Mouse (Mus musculus): Measurements from ENCODE around the gene Gapdh. TPM values are rescaled to one million over a fixed set of nuclear protein-coding genes. Genes with fewer than 3 reads are reported as not detected.
"Not testable (repeated sequence)": the region's sequence is repeated elsewhere in the genome, so short reads cannot be mapped to it uniquely, and the experiment has no call there.

Gene Gapdh
- total RNA-seq, 2 experiments from 2014 or later, result 2,098 to 2,176 TPM

DNA sequence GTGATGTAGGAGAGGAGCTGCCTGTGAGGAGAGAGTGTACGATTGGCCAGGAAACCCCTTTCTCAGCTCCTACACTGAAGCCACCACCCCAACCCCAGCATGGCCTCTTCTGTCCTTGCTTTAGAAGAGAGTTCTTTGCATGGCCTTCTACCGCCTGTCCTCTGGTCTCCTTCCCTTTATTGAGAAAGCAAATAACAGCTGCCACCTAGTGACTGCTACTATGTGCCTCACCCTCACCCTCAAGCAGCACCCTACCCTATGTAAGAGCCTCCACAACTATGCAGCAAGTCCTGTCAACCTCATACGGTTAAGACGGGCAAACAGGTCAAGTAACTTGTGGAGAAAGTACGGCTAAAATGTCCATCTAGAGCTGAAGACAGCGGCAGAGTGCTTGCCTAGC, 3.9 kb upstream of the Gapdh start:
- DNase-seq (ENCODE audit: low spot score in 2 of 2), result no peak

DNA sequence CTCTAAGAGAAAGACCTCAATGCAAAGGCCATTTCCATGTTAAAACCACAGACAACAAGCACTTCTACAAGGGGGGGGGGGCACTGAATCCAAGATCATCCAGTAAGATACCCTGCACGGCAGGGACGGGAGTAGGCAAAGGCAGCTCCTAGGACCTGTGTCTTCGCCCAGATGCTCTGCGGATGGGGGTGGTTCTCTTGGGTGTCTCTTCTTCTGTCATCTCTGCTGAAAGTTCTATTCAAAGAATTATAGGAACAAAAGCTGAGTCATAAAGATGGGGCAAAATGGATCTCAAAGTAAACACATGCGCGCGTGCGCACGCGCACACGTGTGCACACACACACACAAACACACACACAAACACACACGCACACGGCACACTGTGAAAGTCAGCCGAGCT, 1.8 kb upstream of the Gapdh start:
- DNase-seq (ENCODE audit: low spot score in 2 of 2), result no peak

DNA sequence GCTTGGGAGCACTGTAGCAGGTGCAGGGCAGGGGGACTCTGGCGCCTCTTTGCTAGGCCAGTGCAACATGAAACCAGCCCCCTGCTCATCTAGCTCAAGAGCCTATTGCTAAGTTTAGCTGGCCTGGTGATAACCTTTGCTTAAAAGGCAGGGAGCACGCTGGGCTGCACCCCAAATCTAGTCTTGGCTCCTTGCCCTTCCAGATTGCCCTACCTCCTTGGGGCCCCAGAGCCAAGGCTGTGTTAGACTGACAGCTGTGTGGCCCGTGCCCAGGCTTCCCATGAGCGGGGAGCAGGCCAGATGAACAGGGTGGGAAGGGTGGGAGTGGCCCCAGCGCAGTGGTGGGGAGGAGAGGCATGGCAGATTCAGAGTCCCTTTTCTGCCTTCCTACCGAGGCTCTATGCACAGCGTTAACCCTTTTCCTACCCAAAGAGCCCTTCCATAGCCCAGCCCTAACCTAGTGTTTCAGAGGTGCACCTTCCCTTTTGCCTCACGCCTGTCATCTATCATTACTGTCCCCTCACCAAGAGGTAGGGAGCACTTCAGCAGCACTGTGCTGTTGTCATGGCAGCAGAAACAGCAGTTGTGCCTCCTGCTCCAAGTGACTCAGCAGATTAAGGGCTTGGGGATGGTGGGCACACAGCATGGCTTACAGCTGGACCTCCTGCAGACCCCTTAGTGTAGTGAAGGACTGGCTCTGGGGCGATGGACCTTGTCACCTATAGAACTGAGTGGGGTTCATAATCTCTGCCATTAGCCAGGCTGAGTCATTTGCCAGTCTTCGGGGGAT, 789 bp upstream of the Gapdh start:
- DNase-seq (ENCODE audit: low spot score in 2 of 2), result no peak

DNA sequence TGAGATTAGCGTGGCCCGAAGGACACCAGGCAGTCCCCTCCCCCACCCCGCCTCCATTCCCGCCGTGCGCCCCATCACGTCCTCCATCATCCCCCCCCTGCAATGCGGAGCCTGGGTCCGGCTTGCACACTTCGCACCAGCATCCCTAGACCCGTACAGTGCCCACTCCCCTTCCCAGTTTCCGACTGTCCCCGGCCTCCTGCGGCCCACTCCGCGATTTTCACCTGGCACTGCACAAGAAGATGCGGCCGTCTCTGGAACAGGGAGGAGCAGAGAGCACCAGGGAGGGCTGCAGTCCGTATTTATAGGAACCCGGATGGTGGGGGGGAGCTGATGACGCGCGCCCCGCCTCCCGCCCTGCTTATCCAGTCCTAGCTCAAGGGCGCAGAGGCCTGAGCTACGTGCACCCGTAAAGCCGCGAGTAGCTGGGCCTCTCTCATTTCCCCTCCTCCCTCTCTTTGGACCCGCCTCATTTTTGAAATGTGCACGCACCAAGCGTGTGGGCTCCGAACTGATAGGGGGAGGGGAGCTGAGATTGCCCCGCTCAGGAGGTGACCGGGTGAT, 857 bp downstream of the Gapdh start:
- peak; percentile 97 to 98 for DNase-seq (ENCODE audit: low spot score in 2 of 2)

DNA sequence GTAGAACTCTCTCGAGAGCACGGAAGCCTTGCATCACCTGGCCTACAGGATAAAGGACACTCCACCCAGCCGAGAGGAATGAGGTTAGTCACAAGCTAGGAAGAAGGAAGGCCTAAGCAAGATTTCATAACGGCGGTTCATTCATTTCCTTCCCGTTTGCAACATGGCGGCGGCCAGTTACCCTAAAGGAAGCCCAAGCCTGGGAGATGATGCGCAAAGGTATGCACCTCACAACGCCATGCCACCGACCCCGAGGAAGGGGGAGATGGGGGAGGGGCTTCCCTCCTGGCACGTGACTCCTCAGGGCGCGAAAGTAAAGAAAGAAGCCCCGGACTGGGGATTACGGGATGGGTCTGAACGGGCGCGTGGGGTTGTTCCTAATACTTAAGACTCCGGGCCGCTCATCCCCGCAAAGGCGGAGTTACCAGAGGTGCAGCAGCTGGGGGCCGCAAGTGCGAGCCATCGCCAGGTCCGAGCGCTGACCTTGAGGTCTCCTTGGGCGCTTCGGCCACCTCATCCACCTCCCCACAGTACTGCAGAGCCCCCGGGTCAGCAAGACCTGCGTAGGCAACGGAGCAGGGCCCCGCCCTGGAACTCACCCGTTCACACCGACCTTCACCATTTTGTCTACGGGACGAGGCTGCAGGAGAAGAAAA, 1.5 kb downstream of the Gapdh start:
- DNase-seq (ENCODE audit: low spot score in 2 of 2), result peak; percentile 55 to 63

DNA sequence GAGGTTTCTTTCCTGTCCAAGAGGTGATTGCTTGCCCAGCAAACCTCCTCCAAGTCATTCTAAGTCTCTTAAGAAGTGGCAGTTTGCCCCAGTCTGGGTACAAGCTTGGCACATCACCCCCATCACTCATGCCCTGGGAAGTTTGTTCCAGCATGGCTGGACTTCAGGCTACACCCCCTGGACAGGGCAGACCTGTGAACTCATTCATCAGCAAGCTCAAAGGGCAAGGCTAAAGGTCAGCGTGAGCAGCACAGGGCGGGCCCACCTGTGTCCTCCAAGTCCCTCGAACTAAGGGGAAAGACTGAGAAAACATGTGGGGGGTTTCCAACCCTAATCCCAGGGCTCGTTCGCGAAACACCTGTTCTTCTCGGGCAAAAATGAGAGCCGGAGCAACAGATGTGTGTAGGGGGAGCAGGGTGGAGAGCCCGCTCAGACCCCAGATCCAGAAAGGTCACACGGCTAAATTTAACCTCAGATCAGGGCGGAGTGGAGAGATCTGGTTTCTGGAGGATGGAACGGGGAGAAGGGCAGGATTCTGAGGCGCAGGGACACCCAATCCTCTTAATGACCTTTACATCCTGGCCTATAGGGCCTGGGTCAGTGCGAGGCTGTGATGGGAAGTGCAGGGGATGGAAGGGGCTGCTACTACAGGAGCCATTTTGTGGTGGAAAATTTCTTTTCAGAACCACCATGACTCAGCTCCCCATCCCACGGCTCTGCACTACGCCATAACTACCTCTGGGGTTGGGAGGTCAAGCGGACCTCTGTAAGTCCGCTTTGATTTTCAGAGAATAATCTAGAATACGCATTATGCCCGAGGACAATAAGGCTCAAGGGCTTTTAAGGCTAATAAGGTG, 2.2 kb downstream of the Gapdh start:
- peak in 1 of 2 experiments; percentile 67 for DNase-seq (ENCODE audit: low spot score in 2 of 2)

DNA sequence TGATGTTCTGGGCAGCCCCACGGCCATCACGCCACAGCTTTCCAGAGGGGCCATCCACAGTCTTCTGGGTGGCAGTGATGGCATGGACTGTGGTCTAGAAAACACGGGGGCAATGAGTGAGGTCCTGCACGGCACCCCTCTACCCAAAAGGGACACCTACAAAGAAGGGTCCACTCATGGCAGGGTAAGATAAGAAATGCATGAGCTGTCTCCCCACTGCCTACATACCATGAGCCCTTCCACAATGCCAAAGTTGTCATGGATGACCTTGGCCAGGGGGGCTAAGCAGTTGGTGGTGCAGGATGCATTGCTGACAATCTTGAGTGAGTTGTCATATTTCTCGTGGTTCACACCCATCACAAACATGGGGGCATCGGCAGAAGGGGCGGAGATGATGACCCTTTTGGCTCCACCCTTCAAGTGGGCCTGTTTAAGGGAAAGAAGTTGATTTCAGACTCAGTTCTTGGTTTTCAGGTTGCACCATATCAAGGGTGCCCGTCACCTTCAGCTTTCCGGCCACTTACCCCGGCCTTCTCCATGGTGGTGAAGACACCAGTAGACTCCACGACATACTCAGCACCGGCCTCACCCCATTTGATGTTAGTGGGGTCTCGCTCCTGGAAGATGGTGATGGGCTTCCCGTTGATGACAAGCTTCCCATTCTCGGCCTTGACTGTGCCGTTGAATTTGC, 3.5 kb downstream of the Gapdh start:
- not testable (repeated sequence) for DNase-seq (ENCODE audit: low spot score in 2 of 2)

DNA sequence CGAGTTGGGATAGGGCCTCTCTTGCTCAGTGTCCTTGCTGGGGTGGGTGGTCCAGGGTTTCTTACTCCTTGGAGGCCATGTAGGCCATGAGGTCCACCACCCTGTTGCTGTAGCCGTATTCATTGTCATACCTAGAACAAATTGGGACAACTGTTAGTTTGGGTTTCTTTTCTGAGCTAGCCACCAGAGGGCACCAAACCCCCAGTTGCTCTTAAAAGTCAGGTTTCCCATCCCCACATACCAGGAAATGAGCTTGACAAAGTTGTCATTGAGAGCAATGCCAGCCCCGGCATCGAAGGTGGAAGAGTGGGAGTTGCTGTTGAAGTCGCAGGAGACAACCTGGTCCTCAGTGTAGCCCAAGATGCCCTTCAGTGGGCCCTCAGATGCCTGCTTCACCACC, 4.3 kb downstream of the Gapdh start:
- peak; percentile 64 to 78 for DNase-seq (ENCODE audit: low spot score in 2 of 2)

DNA sequence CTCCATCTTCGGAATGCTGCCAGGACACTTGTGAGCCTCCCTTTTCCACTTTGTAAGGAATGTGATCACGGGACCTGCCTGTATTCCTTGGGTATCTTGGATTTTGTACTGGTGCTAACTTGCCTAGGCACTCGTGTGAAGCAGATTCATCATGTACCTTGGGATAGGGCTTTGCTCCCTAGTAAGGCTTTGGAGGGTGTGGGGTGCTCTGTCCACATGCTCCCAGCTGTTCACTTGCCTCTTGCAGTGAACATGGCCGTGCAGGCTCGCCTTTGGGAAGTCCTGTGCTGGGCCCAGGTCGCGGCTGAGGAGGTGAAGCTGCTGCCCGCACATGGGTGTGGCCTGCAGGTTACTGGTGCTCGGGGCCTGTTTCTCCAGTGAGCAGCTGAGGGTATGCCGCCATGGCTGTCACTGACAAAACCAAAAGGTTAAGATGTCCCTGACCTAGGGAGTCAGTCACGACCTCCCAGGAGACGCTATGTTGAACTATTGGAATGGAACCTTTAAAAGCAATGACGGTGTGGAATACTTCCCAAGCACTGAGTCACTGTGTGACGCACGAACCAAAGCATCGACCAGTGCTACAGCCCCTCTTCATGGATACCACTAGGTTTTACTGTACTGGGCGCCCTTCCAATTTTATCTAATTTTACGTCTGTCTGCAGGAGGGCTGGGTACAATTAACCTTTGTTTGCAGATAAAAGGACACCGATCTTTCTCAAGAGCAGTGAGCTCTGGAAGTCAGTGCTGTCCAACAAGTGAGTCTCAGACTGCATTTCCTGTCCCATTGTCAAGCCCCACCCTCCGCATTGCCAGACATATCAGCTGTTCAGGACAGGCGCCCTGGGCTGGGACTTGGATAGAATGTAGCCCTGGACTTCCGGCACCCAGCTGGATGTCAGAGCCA, 5.2 kb downstream of the Gapdh start:
- DNase-seq (ENCODE audit: low spot score in 2 of 2), result peak; percentile 65 to 67

DNA sequence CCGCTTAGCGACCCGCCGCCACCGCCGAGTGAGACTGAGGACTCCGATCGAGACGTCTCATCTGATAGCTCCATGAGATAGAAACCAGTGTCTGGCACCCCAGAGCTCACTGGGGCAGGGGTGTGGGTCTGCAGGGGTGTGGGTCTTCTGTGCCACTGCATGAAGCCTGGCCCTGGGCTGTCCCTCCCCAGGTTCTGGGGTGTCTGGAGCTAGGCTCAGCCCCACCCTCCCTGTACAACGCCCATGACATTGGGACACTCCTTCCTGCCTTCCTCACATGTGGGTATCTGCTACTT, 5.8 kb downstream of the Gapdh start:
- no peak for DNase-seq (ENCODE audit: low spot score in 2 of 2)

DNA sequence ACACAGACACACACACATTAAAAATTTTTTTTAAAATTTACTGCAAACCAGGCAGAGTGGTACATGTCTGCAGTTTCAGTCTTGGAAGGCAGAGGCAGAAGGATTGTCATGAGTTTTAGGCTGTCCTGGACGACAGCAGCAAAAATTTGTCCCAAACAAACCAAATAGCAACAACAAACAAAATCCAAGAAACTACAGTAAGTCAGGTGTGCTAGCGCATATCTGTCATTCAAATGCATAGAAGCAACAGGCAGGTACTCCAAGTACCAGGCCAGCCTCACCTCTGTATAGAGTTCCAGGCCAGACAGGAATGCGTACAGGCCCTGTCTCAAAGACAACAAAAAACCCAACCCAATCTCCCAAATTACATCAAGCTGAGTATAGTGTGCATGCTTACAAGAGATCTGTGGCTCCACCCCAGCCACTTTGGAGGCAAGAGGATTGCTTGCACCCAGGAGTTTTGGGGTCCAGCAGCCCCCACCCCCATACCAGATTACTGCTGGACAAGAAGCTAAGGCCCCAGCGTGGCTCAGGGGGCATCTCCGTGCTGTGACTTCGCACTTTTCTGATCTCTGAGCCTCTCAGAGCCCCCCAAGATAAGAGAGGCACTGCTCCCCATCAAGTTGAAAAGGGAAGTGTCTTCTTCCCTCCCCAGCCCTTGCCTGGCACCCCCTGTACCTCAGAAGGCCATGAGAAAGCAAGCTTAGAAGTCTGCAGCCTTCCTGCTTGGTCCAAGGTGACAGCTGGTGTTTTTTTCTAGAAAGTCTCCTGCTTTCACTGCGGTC, 6.3 kb downstream of the Gapdh start:
- DNase-seq (ENCODE audit: low spot score in 2 of 2), result no peak

DNA sequence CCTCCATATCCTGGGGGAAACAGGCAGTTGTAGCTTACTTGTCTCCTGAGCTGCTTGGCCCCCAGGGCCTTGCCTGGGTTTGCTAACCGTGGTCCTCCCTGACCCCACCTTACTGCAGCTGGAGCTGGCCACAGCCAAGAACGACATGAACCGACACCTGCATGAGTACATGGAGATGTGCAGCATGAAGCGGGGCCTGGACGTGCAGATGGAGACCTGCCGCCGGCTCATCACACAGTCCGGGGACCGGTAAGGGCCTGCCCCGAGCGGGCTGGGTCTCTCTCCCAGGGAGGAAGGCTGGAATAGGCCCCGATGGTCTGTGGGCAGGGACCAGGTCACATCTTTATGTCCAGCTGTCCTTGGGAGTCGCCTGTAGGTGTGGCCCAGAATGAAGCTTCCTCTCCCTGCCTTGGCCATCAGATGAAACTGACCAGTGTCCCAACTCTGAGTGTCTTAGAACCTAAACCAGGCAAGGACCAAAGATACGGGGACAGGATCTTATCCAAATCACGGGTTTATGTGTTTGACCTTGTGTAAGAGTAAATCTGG, 7.2 kb downstream of the Gapdh start:
- no peak for DNase-seq (ENCODE audit: low spot score in 2 of 2)

DNA sequence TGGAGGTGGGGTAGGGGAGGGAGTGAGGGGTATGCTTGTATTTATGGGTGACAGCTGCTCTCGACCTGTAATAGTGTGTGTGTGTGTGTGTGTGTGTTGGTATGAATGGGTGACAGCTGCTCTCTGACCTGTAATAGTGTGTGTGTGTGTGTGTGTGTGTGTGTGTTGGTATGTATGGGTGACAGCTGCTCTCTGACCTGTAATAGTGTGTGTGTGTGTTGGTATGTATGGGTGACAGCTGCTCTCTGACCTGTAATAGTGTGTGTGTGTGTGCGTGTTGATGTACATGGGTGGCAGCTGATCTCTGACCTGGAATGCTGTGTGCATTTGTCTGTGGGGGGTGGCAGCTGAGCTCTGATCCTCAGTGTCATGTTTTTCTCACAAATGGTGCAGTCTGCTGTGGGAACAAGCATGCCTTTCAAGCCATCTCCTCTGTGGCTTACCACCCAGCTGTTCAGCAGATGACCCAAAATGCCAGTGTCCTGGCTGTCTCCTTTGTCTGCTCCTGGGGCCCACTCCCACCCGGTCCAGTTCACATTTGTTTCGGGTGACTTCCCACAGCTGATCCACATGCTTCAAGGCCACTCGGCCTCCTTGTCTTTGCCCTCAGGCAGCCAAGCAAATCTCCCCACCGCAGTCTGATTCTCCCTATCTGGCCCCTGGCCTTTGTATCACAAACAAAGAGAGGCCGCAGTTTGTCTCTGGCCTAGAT, 9.2 kb downstream of the Gapdh start:
- no peak for DNase-seq (ENCODE audit: low spot score in 2 of 2)

DNA sequence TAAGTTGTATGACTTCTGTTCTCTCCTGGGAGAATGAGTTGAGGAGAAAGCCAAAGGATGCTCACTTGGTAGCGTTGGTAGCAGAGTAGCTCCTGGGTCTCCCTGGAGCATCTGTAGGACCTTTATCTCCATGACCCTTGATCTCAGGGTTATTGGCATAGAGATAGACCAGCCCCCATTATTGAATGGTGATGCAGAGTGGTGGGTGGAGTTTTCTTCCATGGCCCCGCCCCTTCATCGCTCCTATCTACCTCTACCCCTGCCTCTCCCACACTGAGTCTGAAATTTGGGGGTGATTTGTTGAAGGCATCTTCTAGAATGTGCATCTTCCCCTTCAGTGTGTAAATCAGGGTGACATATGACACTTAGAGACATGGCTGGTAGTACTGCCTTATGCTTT, 9.8 kb downstream of the Gapdh start:
- DNase-seq (ENCODE audit: low spot score in 2 of 2), result no peak

DNA sequence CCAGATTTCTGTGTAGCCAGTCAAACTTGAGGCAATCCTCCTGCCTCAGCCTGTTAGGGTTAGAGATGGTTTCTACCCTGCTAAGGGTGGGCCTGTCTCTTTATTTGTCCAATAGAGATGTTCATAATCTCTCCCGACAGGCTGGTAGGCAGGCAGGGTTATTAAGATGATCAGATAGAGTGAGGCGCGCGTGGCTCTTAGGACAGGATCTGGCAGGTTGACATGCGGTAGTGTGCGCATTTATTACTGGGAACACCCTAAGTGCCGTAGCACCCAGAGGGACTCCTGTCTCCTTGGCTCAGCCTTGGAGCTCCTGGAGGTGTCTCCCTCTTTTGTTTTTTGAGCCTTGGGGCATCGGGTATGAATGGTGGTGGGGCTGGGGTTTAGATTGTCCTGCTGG, 11.0 kb downstream of the Gapdh start:
- DNase-seq (ENCODE audit: low spot score in 2 of 2), result no peak

DNA sequence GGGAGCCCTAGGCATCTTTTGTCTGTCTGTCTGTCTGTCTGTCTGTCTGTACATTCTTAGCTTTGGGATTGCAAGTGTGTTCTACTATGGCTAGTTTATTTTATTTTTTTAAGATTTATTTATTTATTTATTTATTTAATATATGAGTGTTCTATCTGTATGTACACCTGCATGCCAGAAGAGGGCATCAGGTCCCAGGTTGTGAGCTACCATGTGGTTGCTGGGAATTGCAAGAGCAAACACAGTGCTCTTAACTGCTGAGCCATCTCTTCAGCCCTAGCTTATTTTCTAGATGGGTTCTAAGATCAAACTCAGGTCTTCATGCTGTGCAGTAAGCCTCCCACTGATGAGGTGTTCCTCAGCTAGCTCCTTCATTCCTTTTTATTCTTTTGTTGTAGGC, 11.7 kb downstream of the Gapdh start:
- no peak for DNase-seq (ENCODE audit: low spot score in 2 of 2)

DNA sequence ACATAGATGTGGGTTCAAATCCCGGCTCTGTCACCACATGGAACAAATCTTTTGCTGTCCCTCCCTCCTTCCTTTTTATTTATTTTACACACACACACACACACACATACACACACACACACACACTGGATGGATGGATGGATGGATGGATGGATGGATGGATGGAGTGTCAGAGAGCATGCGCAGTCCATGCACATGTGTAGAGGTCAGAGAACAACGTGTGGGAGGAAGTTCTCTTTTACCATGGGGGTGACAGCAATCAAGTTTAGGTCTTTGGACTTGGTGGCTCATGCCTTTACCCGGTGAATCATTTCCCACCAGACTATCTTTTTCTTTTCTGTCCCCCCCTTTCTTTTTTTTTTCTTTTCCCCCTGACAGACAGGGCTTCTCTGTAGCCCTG, 12.6 kb downstream of the Gapdh start:
- DNase-seq (ENCODE audit: low spot score in 2 of 2), result no peak

DNA sequence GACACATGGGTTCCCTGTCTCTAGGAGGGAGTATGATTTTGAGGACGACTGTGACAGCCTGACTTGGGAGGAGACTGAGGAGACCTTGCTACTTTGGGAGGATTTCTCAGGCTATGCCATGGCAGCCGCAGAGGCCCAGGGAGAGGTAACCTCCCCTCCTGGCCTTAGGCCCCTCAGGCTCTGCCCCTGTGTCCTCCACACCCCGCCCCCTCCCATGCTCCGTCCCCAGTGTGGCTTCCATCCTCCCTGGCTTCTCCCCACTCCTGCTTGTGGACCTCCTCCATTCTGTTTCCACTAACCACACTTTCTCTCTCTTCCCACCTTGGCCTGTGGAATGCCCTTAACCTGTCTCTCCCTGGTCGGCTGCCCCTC, 13.3 kb downstream of the Gapdh start:
- no peak for DNase-seq (ENCODE audit: low spot score in 2 of 2)
